Mouse (Mus musculus) megakaryocyte, embryonic 14.5 days (primary cell): ENCODE results near the gene Timp1. TPM values are rescaled to one million over a fixed set of nuclear protein-coding genes. Genes with fewer than 3 reads are reported as not detected.
A peak's percentile ranks its signal among the peaks of the same experiment; 100 is the strongest.

Experiments
- H3K27me3 ChIP-seq: replicated peaks from 2 replicates; pipeline ENCODE3; 2012; ENCODE audit warnings: inconsistent platforms
- H3K36me3 ChIP-seq: replicated peaks from 2 replicates; pipeline ENCODE3; 2012; ENCODE audit warnings: low read length, inconsistent platforms, mixed read lengths
- H3K4me1 ChIP-seq: 2 replicates; pipeline ENCODE4 v1.6.1; 2012; ENCODE audit warnings: inconsistent platforms
- H3K4me3 ChIP-seq: replicated peaks from 2 replicates; pipeline ENCODE3; 2012; ENCODE audit warnings: moderate library complexity, mild to moderate bottlenecking, inconsistent platforms
- H3K9me3 ChIP-seq: 2 replicates; pipeline ENCODE4 v1.6.1; 2012; ENCODE audit warnings: inconsistent platforms
- FLI1 ChIP-seq: IDR thresholded peaks from 2 replicates; pipeline ENCODE4 v1.6.1; 2012; ENCODE audit warnings: low read length, inconsistent platforms, mixed read lengths
- GATA1 ChIP-seq: IDR thresholded peaks from 3 replicates; pipeline ENCODE4 v1.6.1; 2012; ENCODE audit warnings: mixed read lengths, low read length, inconsistent platforms, borderline replicate concordance
- polyA plus RNA-seq: library from polyadenylated mRNA; stranded (reverse); fragments of >175 nt; gene quantifications from 2 replicates; pipeline ENCODE4 v1.2.3, GENCODE M21; 2012; ENCODE audit warnings: low replicate concordance; ENCODE audit not compliant: insufficient read depth

The Timp1 gene
- polyA plus RNA-seq, 1 experiment = not detected

- Histone ChIP-seq H3K27me3 (peaks cover 41% of the 10 kb centered on the region), H3K4me1 (peaks cover 13% of the 10 kb centered on the region), H3K36me3 (peaks cover 14% of the 10 kb centered on the region), H3K4me3 (peak overlapping the region; percentile 91), H3K9me3 (peaks cover 7% of the 10 kb centered on the region; the same call in 1 of the 2 replicates)
- TF ChIP-seq FLI1 = no peak
- no peak for TF ChIP-seq GATA1
These were observed 51.4 kb downstream of the Timp1 start for GRCm38 (mm10) chrX:20921366-20921765.

- H3K36me3 ChIP-seq = peaks cover 36% of the 10 kb centered on the region
- no peak for TF ChIP-seq GATA1
- no peak for TF ChIP-seq FLI1
- H3K27me3 ChIP-seq = peaks cover 44% of the 10 kb centered on the region
- peaks cover 13% of the 10 kb centered on the region for H3K4me1 ChIP-seq
- H3K9me3 ChIP-seq = peaks cover 7% of the 10 kb centered on the region; the same call in 1 of the 2 replicates
- no peak overlapping the region for H3K4me3 ChIP-seq
These were observed 53.5 kb downstream of the Timp1 start for GRCm38 (mm10) chrX:20923506-20923905.

Other genes with a start within 250 kb of the Timp1 start
- gene Uba1, start 211.8 kb upstream of the Timp1 start, polyA plus RNA-seq = 135 and 202 TPM in 2 replicates
- 64.1 and 119 TPM in 2 replicates for gene Cdk16, start 182.2 kb upstream of the Timp1 start, polyA plus RNA-seq
- gene Usp11, start 166.3 kb upstream of the Timp1 start, polyA plus RNA-seq = 0.54 and 2.2 TPM in 2 replicates
- gene Araf, start 72.4 kb upstream of the Timp1 start, polyA plus RNA-seq = 9.4 and 43.5 TPM in 2 replicates
- 1.8 and 4.0 TPM in 2 replicates for gene Syn1, start 50.8 kb downstream of the Timp1 start, polyA plus RNA-seq
- gene Cfp, start 61.4 kb downstream of the Timp1 start, polyA plus RNA-seq = 28.5 and 153 TPM in 2 replicates
- gene Elk1, start 80.4 kb downstream of the Timp1 start, polyA plus RNA-seq = 13.9 and 31.4 TPM in 2 replicates
- gene Uxt, start 91.9 kb downstream of the Timp1 start, polyA plus RNA-seq = 40.1 TPM in 1 of 2 replicates, not detected in the other
- gene Zfp182, start 192.2 kb downstream of the Timp1 start, polyA plus RNA-seq = 0.06 TPM in 1 of 2 replicates, not detected in the other
- not detected in 2 replicates for gene Spaca5, start 198.2 kb downstream of the Timp1 start, polyA plus RNA-seq
- gene Zfp300, start 219.4 kb downstream of the Timp1 start, polyA plus RNA-seq = not detected in 2 replicates
- not detected in 2 replicates for gene Ssxa1, start 245.7 kb downstream of the Timp1 start, polyA plus RNA-seq